Mouse (Mus musculus) right cerebral cortex, adult 2 months (tissue): Measurements from ENCODE around the gene Gm382.

Source experiments
- DNase-seq, 2 experiments: peaks; one replicate each; pipeline ENCODE4 v3.0.0; 2021 to 2022; ENCODE audit warnings: low spot score in 2 of 2

Gene Gm382

DNA sequence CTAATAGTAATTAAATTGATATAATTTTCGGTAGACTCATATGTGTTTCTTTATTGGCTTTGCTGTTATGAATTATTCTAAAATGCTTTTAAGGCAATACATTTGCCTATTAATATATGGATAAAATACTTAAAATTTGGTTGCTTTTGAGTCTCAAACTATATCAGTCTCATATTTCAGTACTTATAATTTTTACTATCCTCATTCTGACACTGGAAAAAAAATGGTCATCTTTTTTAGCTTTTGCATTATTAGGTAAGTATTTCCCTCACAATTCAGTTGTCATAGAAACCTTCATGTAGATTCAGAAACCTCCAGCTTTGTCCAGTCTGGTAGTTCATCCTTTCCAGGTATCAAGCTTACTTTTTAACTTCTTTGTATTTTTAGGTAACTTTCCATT lies at the start of gene Gm382:
Gene Gm382, plus strand, starts transcription at position 301 of the 400 bp plus-strand sequence.
- DNase-seq = no peak

DNA sequence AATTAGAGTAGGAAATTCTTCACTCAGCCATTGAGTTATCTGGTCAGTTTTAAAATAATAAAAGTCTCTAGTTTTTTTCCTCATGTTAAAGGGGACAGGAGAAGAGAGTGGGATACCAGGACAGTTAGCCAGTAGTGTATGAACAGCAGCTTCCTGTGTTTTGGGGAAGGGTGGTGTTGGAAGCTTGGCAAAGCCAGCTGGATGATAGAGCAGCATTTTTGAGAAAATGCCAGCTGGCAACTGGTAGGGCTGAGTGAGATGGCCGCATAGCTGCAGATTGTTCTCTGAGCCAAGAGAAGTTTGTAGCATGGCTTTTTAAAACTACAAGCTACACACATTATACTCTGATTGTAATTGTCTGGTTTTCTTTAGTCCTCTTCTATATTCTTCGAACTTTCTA lies 30.4 kb downstream of the Gm382 start:
- no peak for DNase-seq

DNA sequence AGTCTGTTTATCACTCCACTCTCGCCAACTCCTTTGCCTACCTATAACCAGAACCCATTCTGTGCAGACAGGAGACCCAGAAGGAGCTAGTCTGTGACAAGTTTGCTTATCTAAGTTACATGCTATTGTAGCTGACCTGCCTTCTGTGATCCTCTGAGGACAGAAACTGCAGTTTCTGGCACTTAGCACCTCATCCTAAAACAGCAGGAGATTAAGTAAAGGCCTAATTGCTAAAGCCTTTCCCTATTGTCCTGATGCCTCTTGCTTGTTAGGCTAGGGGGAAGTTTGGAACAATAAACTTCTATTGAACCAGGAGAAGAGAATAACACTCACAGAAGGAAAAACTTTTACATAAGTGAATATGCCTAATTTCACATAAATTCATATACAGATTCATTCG lies 51.5 kb downstream of the Gm382 start:
- no peak for DNase-seq

DNA sequence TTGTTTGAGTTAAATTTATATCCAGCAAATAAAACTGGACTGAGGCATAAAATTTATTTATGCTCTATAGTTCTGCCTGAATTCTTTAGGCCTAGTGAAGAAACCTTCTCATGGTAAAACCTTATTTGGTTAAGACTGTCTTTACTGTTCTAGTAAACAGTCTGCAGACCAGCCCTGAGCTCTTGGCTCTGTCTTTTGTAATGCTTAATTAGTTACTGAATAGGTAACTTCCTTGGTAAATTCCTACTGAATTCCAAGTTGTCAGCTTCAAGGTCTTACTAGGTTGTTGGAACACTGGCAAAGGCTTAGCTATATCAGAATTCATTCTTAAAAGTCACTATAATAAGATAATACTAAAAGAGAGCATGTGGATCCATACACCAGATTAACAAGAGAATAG lies 53.3 kb downstream of the Gm382 start:
- DNase-seq = no peak

- no peak for DNase-seq
Observed at GRCm38 (mm10) chrX:127093961-127094360, 54.2 kb downstream of the Gm382 start.

DNA sequence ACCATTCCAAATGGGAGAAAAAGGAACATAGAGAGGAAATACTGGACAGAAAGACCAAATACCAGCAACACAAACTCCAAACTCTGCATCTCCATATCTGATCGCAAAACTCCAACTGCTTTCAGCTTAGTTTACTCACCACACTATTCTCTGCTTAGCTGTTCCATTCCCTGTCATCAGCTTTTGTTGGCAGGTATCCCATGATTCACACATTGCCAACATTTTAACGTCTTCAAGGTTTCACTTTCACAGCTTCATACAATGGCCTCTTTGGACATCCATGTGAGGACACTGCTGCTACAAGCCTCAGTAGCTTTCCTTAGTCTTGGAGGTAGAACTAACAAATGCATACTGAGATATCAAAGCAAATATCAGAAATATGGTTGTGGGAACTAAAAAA lies 64.6 kb downstream of the Gm382 start:
- no peak for DNase-seq
